Mouse (Mus musculus) MN1 (cell line): ENCODE data around the gene Mrm1.

ENCODE experiments used
- DNase-seq: peaks from one replicate; pipeline ENCODE4 v3.0.0-alpha.2; 2016; ENCODE audit warnings: low spot score

The Mrm1 gene

GRCm38 (mm10) chr11:84813724-84814510 is 5.4 kb downstream of the Mrm1 start:
- DNase-seq = peak; percentile 87

DNA sequence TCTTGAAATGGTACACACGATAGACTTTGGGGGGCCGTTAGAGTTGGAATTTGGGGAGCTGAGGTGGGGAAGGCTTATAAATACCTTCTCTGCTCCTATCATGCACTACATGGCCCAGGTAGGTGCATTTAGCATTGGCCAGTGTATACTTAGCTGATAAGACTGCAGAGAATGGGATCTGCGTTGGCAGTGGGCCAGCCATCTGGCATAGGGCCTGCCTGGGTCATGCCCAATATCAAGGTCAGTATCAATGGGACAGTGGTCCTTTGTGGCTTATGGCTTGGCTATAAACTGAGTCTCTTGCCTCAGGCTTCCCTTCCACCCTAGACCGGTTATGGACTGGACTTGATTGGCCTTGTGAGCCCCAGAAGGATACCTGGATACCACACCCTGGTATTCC is 14.9 kb downstream of the Mrm1 start:
- DNase-seq = no peak

- peak; percentile 87 for DNase-seq
These were observed 21.5 kb downstream of the Mrm1 start for GRCm38 (mm10) chr11:84797627-84798353.

DNA sequence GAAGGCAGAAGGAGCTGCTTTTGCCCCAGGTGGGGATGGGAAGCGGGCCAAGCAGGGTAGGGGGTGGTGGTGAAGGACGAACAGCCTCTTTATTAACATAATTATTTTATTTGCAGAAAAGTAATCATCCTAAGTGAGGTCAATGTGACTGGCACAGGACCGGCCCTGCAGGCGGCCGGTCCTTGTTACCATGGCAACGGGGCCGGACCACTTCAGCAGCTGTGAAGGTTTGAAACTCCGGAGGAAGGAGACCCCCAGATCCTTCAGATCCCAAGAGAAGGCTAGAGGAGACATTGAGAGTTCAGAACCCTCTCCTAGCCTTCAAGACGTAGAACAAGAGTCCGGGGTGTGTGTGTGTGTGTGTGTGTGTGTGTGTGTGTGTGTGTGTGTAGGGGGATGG is 22.3 kb downstream of the Mrm1 start:
- peak; percentile 40 for DNase-seq

DNA sequence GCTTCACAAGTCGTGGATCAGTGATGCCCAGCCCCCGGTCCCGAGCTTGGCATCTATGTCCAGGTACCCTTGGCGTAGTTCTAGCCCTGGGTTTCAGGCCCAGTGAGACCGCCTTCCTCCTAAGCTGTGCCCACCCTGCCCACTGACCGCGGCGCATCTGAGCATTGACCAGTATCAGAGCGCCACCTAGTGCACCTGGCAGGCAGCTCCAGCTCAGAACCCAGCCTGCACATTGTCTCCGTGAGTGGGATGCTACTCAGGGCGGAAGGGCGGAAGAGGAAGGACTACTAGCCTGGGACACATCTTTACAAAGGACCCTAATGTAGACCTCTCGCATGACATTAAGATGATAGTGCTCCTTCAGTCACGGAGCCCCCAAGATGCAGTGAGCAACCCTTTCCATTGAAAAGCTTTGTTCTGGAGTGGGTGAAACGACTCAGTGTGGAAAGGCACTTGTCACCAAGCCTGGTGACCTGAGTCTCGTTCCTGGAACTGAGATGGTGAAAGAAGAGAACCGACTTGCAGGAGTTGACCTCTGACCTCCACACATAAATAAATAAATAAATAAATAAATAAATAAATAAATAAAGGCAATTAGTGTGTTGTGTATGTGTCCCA is 24.7 kb downstream of the Mrm1 start:
- peak; percentile 74 for DNase-seq

- no peak for DNase-seq
These were observed 25.8 kb downstream of the Mrm1 start for GRCm38 (mm10) chr11:84793545-84793944.

- no peak for DNase-seq
These were observed 28.9 kb downstream of the Mrm1 start for GRCm38 (mm10) chr11:84790383-84790782.

DNA sequence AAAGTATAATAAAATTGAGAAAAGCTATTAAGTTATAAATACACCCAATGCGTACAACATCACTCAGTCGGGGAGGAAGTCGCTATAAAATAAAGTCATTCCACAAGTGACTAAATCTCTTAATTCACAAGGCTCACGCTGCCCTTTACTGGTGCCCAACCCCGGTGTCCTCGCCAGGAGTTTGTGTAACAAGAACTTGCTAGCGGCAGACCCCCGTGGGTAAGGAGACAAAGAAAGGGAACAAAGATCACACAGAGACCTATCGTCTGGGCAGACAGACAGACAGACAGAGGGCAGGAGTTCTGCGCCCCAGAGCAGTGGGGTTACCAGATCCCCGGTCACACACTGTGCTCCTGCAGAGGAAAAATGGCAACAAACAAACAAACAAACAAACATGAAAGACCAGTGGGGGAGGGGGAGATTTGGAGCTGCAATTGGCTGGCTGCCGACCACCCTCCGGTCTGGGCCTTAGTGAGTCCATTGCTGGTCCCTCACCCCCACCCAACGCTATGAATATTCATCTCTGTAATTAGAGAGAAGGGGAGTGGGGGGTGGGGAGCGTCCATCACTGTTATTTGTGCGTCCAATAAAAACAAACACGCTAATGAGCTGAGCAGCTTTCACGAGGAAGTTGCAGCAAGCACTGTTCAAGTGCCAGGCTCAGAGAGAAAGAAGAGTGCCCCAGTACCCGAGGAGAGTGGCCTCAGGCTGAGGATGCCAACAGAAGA is 39.0 kb downstream of the Mrm1 start:
- DNase-seq = no peak

GRCm38 (mm10) chr11:84775560-84775959 is 43.8 kb downstream of the Mrm1 start:
- DNase-seq = no peak

GRCm38 (mm10) chr11:84774870-84775514 is 44.3 kb downstream of the Mrm1 start:
- no peak for DNase-seq

DNA sequence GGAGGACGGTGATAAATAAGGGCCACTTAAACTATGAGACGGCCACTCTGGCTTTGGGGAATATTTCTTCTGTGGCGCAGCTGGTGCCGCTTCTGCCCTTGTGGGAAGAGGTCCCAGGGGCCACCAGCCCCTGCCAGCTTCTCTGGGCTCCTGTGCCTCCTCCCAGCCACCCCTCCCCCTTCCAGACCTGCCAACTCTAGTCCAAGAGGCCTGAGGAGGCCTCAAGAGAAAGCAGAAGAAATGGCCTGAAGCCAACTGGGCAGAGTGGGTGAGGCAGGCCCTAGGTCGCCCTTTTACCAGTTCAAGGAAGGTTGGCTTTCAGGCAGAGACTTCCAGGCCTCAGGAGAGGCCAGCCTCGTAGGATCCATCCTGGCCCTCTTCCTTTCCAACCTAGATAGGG is 51.4 kb downstream of the Mrm1 start:
- DNase-seq = peak; percentile 22

DNA sequence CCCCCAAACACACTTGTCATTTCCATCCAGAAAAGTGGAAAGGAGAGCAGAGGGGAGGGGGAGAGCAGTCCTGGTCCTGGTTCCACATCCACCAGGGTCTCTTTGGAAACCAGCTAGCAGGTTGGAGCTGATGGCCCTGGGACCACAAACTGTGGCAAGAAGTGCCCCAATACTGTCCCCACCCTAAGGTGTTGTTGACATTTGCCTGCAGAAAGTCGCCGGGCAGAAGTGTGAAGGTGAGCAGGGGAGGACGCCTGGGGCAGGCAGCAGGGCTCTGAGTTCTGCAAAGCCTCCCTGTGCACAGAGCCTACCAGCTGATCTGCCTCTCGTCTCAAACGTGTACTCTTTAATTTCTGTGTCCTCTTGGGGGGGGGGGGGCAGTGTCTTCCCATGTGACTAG is 54.2 kb downstream of the Mrm1 start:
- DNase-seq = no peak

DNA sequence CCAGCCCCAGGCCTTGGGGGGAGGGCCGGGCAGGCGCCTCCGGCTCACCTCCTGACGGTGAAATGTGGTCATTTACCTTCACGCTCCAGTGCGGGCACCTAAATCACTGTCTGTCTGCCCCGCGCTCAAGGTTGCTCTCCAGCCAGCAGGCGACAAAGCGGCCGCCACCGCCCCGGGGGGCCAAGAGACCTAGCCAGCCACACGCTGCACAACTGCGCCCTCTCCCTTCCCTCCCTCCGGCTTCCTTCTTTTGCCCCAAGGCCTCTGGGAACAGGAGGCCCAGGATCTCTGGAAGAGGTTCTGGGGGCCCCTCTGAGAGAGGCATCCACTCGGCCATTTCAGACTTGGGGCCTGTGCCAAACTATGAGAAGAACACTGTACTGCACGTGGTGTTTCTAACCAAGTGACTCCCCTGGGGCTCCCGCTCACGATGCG is 54.8 kb downstream of the Mrm1 start:
- no peak for DNase-seq

GRCm38 (mm10) chr11:84764116-84764515 is 55.2 kb downstream of the Mrm1 start:
- DNase-seq = no peak
